Mouse (Mus musculus) gastrocnemius, adult 2 months (tissue): Measurements from ENCODE around the gene Dlg2. TPM values are rescaled to one million over a fixed set of nuclear protein-coding genes. Genes with fewer than 3 reads are reported as not detected.

ENCODE experiments used
- DNase-seq: peaks from one replicate; pipeline ENCODE4 v3.0.0; 2022
- H3K27ac ChIP-seq: fragments of 200-600 bp; 2 replicates; pipeline ENCODE4 v1.8.1; 2022; ENCODE audit warnings: mild to moderate bottlenecking
- H3K4me3 ChIP-seq: fragments of 200-600 bp; 2 replicates; pipeline ENCODE4 v1.8.1; 2022; ENCODE audit warnings: mild to moderate bottlenecking, moderate library complexity
- CTCF ChIP-seq: fragments of 200-600 bp; IDR thresholded peaks from 2 replicates; pipeline ENCODE4 v1.8.1; 2022; ENCODE audit warnings: antibody characterized with exemption, mild to moderate bottlenecking, moderate library complexity
- intact Hi-C: fragments of 180-260 bp; cut with DNase I; formaldehyde crosslinking; loops from one replicate; pipeline ENCODE4 v1.15.1; 2025
- total RNA-seq, 2 experiments: library from RNA; stranded (reverse); gene quantifications; 2 replicates each; pipeline ENCODE4 v1.2.3; 2021

The Dlg2 gene
- total RNA-seq, 2 experiments from 2014 or later: 0.22 to 0.71 TPM

- TF ChIP-seq CTCF: no peak
These were observed 742.0 kb downstream of the Dlg2 start for GRCm38 (mm10) chr7:91218321-91218987.

GRCm38 (mm10) chr7:91226442-91226841 is 750.0 kb downstream of the Dlg2 start:
- intact Hi-C loops: loop anchor here (5.0 kb wide), 1 partner anchor 206 kb away; no protein-coding TSS in a partner anchor
- DNase-seq: no peak
- no peak overlapping the region for H3K4me3 ChIP-seq

More at GRCm38 (mm10) chr7:91218321-91218987, 742.0 kb downstream of the Dlg2 start:
- Histone ChIP-seq H3K27ac (no peak overlapping the region), H3K4me3 (no peak overlapping the region)
- DNase-seq: no peak
- intact Hi-C loops: no loop called here

GRCm38 (mm10) chr7:91241718-91242117 is 765.2 kb downstream of the Dlg2 start:
- Histone ChIP-seq H3K27ac (no peak overlapping the region), H3K4me3 (no peak overlapping the region)
- intact Hi-C loops: no loop called here
- no peak for DNase-seq
- no peak for TF ChIP-seq CTCF

More at GRCm38 (mm10) chr7:91226442-91226841, 750.0 kb downstream of the Dlg2 start:
- peak; percentile 76 for TF ChIP-seq CTCF
- H3K27ac ChIP-seq: no peak overlapping the region

- TF ChIP-seq CTCF: no peak
- Histone ChIP-seq H3K27ac (no peak overlapping the region), H3K4me3 (peak overlapping the region; percentile 63)
- no peak for DNase-seq
- intact Hi-C loops: loop anchor here (10.0 kb wide), 1 partner anchor 143 kb away; no protein-coding TSS in a partner anchor
These were observed 785.2 kb downstream of the Dlg2 start for GRCm38 (mm10) chr7:91261672-91262030.

GRCm38 (mm10) chr7:91262031-91262951 is 785.8 kb downstream of the Dlg2 start:
- TF ChIP-seq CTCF: no peak
- Histone ChIP-seq H3K27ac (no peak overlapping the region), H3K4me3 (peak overlapping the region; percentile 63)
- no peak for DNase-seq
- intact Hi-C loops: loop anchor here (10.0 kb wide), 1 partner anchor 143 kb away; no protein-coding TSS in a partner anchor

- intact Hi-C loops: loop anchor here (10.0 kb wide), 1 partner anchor 142 kb away; no protein-coding TSS in a partner anchor
- no peak for DNase-seq
- H3K4me3 ChIP-seq: no peak overlapping the region
These were observed 786.5 kb downstream of the Dlg2 start for GRCm38 (mm10) chr7:91262998-91263397.

GRCm38 (mm10) chr7:91267764-91268163 is 791.3 kb downstream of the Dlg2 start:
- Histone ChIP-seq H3K4me3 (no peak overlapping the region), H3K27ac (no peak overlapping the region)
- DNase-seq: peak; percentile 18
- TF ChIP-seq CTCF: no peak
- intact Hi-C loops: loop anchor here (10.0 kb wide), 1 partner anchor 137 kb away; no protein-coding TSS in a partner anchor

More at GRCm38 (mm10) chr7:91262998-91263397, 786.5 kb downstream of the Dlg2 start:
- TF ChIP-seq CTCF: no peak
- no peak overlapping the region for H3K27ac ChIP-seq

- TF ChIP-seq CTCF: no peak
- Histone ChIP-seq H3K27ac (no peak overlapping the region), H3K4me3 (no peak overlapping the region)
- no peak for DNase-seq
- intact Hi-C loops: no loop called here
These were observed 807.7 kb downstream of the Dlg2 start for GRCm38 (mm10) chr7:91284167-91284566.

- Histone ChIP-seq H3K27ac (no peak overlapping the region), H3K4me3 (no peak overlapping the region)
- TF ChIP-seq CTCF: no peak
- no peak for DNase-seq
- intact Hi-C loops: no loop called here
These were observed 811.9 kb downstream of the Dlg2 start for GRCm38 (mm10) chr7:91288324-91288723.

GRCm38 (mm10) chr7:91296127-91296526 is 819.7 kb downstream of the Dlg2 start:
- Histone ChIP-seq H3K27ac (no peak overlapping the region), H3K4me3 (no peak overlapping the region)
- TF ChIP-seq CTCF: no peak
- intact Hi-C loops: no loop called here
- DNase-seq: no peak

GRCm38 (mm10) chr7:91311177-91311576 is 834.7 kb downstream of the Dlg2 start:
- no peak overlapping the region for H3K27ac ChIP-seq
- TF ChIP-seq CTCF: no peak
- intact Hi-C loops: no loop called here
- no peak overlapping the region for H3K4me3 ChIP-seq
- DNase-seq: no peak

- H3K27ac ChIP-seq: no peak overlapping the region
- DNase-seq: no peak
- TF ChIP-seq CTCF: no peak
- intact Hi-C loops: no loop called here
- no peak overlapping the region for H3K4me3 ChIP-seq
These were observed 868.6 kb downstream of the Dlg2 start for GRCm38 (mm10) chr7:91345073-91345472.

GRCm38 (mm10) chr7:91369821-91370321 is 893.4 kb downstream of the Dlg2 start:
- no peak for TF ChIP-seq CTCF
- intact Hi-C loops: no loop called here
- DNase-seq: no peak
- H3K27ac ChIP-seq: no peak overlapping the region
- no peak overlapping the region for H3K4me3 ChIP-seq
